Mouse (Mus musculus) liver, adult 2 months (tissue): ENCODE data around the gene Nlrp6.

ENCODE experiments used
- CTCF ChIP-seq: fragments of 200-500 bp; IDR thresholded peaks from 2 replicates; pipeline ENCODE4 v1.5.1; 2011; ENCODE audit warnings: low read depth, low read length, control low read depth
- POLR2A ChIP-seq: fragments of 200-500 bp; IDR thresholded peaks from 2 replicates; pipeline ENCODE4 v1.6.1; 2011; ENCODE audit warnings: low read length, control low read depth; ENCODE audit not compliant: insufficient read depth; ENCODE audit errors: extremely low read depth

- no peak for TF ChIP-seq POLR2A
- TF ChIP-seq CTCF = no peak
Measured at GRCm38 (mm10) chr7:140951765-140952164, 31.1 kb downstream of the Nlrp6 start.
